Mouse (Mus musculus): Measurements from ENCODE around the gene Zfp523.
A peak's percentile ranks its signal among the peaks of the same experiment; 100 is the strongest.

The Zfp523 gene

DNA sequence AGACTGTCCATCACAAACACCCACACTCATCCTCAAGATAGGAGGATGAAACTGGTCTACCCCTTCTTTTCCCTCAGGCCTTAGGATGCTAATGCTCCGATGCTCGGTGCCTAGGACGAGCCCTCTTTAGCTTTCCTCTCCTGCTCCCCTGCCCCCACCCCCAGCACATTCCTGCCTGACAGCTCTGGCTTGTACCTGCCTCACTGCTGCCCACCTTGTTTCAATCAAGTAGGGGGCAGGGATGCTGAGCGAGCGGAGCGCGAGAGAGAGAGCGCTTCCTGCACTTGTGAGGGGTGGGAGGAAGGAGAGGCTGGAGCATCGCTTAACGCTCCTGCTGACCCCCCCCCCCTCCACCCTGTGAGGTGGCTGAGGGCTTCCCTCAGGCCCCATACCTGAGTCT is 16.6 kb upstream of the Zfp523 start:
- no peak for DNase-seq (ENCODE audit: low spot score in 2 of 2)

DNA sequence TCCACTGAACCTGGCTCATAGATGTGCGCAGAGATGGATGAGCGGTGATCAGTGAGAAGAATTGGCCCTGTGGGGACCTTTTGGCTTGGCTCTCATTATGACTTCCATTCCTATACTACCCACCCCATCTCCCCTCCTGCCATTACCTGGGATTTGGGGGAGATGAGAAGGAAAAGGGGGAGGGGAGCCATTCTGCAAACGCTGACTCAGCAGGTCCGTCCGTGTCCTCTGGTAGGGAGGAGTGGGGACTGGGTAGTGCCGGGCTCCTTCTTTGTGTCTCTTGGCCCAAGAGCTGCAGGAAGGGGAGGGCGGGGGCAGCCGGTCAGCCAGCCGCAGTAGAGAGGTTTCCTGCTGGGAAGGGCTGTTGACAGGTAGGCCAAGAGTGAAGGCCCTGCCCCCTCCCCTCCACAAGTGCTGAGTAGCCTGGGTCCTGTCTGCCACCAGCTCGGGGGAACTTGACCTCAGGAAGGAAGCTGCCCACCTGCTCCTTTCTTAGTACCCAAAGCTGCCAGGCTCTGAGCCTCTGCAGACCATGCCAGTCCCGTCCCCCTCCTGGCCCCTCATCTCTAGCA is 15.5 kb upstream of the Zfp523 start:
- no peak for DNase-seq (ENCODE audit: low spot score in 2 of 2)

DNA sequence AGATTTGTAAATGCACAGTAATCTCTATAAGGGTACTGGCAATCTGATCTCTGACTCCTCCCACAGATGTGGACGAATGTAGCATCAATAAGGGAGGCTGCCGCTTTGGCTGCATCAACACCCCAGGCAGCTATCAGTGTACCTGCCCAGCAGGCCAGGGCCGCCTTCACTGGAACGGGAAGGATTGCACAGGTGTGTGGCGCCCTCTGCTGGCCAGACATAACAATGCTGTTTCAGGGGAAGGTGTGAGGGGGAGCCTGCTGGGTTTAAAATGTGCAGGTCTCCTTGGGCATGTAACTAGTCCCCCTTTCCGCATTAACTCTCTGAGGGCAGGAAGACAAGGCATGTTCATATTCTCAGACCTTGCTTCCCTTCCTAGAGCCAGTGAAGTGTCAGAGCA is 13.3 kb upstream of the Zfp523 start:
- DNase-seq (ENCODE audit: low spot score in 2 of 2): peak; percentile 64 to 74

DNA sequence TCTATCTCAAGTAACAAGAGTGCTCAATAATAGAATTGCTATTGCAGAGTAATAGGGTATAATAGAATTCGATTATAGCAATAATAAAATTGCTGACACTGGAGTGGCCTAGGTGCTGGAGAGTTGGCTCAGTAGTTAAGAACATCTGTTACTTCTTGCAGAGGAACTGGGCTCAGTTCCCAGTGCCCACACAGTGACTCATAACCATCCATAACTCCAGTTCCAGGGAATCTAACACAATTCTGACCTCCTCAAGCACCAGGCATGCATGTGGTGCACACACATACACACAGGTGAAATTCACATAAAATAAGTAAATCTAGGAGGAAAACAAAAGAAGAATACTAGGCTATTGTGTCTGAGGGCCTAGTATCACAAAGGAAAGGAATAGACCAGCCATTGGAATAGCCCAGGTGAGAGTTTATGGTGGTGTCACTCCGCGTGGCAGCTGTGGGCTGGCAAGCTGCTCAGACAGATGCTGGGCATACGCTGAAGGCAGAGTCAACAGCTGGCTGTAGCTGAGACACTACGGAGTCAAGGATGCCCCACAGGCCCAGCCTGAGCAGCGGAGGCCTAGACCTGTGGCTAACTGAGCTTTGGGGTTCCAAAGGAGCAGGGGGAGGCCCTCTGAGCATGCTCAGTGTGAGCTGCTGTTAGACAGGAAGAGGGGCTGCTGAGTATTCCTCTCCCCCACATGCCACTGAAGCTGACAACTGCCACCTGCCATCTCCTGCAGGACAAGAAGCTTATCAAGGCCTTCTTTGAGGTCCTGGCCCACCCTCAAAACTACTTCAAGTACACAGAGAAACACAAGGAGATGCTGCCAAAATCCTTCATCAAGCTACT is 6.2 kb upstream of the Zfp523 start:
- DNase-seq (ENCODE audit: low spot score in 2 of 2): no peak

DNA sequence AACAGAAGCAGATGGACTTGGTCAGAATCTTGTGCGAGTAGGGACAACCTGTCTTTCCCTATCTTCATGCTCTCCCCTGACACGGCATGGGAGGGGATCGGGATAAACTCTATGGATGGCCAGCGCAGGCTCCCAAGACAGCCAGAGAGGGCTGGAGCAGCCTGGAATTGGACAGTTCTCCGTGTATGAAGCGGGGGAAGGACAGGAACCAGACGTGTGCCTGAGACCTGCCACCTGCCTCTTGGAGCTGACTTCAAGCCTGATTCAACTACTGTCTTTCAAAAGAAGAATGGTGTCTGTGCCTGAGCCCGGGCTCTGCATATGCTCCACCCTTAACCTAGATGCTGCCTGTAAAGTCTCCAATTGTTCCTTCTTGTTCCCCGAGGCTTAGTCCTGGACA is 4.2 kb upstream of the Zfp523 start:
- DNase-seq (ENCODE audit: low spot score in 2 of 2): no peak

DNA sequence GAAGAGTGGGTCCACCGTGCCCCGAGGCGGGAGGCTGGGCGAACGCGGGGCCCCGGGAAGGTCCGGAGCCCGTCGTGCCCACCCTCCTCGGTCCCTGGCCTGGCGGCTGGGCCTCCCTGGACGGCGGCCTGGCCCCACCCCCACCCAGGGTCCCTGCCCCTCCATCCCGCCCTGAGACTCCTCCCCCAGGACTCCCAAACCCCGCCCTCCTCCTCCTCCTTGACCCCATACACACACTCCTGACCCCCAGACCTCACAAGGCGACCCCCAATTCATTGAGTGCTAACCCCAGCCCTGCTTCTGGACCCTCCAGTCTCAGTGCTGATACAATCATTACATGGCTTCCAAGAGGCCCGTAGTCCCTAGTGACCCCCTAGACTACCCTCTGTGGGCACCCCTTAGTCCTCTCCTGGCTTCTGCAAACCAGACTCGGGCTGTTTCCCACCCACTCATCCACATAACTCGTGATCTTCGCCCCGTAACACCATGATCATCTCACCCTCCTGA is 664 bp downstream of the Zfp523 start:
- peak in 1 of 2 experiments; percentile 16 for DNase-seq (ENCODE audit: low spot score in 2 of 2)

DNA sequence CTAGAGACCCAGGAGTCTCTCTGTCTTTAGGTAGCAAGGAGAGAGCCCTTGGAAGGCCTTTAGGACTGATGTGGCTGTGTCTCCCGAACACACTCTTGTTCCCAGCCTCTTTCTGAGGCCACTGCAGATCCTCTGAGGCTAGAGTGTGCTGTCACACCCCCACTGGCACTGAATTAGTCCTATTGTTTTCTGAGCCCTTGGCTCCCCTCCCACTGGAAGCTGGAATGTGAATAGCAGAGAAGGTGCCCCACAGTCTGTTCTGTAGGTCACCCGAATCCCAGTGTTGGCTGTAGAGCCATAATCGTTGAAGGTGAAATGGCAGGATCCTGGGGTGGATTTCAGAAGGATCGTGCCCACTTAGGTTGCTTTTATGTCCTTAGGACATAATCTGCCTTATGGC is 3.4 kb downstream of the Zfp523 start:
- no peak for DNase-seq (ENCODE audit: low spot score in 2 of 2)

DNA sequence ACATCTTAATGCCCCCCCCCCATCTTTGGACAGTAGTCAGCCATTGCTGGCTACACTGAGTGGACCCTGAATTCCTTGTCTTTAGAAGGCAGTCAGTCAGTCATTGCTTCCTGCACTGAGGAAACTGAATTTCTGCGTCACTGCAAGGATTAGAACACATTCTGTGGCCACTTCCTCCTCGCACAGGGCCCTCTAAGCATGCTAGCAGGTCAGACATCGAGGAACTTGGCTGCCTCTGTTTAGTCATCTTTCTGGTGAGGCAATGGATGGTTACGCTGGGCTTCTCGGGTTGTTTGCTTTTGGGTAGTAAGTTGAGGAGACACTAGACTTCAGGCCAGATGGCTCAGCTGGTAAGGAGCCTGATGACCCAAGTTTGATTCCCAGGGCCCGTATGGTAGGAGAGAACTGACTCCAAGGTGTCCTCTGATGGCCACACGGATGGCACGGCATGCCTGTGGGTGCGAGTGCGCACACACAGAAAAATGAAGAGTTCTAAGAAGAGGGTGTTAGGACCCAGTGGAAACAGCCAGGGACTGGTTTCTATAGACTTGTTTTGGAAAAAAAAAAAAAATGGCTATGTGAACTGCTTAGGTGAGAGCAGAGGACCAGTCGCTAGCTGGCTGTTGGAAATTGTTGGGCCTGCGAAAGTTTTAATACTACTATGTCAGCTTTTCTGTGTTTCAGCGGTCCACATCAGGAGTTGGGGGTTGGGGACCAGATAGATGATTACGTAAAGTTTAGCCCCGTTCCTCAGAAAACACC is 4.0 kb downstream of the Zfp523 start:
- peak in 1 of 2 experiments; percentile 13 for DNase-seq (ENCODE audit: low spot score in 2 of 2)

DNA sequence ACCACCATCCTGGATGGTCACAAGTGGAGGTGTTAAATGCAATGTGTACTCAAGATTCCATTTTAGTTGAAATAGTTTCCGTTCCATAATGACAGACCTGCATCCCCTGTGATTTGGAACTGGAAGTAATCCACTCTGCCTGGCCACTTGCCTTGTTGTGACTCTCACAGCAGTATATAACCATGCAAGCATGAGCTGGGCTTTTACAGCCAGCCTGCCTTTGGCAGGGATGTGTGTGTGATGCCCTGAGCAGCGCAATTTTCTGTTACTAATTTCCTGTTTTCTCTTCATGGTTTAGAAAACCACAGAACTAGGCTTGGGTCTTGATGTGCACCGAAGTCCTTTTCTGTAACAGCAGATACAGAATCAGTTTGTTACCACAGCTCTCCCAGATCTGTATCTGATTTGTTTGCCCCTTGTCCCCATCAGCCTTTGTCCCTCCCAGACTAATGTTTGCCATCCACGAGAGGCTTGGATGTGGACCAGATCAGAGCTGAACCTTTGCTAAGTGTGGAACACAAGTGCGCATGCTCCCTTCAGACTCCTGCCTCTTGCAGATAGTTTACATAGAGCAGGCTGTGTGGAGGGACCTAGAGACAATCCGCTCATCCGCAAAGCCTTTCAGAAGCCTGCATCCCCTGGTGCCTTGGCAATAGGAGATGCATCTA is 8.2 kb downstream of the Zfp523 start:
- DNase-seq (ENCODE audit: low spot score in 2 of 2): no peak

DNA sequence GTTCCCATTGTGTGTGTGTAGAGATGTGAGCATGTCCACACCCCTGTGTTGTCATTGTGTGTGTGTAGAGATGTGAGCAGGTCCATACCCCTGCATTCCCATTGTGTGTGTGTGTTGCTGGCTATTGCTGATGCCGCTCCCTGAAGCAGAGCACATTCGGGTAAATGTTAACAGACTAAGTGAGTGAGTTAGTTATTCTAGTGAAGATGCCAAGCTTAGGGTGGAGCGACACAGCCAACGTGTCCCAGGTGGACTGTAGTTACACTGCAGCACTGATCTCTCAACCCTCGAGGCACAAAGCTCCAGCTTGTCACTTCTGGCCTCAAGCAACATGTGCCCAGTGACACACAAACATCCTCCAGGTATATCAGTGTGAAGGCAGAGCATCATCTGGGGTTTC is 11.4 kb downstream of the Zfp523 start:
- DNase-seq (ENCODE audit: low spot score in 2 of 2): no peak

DNA sequence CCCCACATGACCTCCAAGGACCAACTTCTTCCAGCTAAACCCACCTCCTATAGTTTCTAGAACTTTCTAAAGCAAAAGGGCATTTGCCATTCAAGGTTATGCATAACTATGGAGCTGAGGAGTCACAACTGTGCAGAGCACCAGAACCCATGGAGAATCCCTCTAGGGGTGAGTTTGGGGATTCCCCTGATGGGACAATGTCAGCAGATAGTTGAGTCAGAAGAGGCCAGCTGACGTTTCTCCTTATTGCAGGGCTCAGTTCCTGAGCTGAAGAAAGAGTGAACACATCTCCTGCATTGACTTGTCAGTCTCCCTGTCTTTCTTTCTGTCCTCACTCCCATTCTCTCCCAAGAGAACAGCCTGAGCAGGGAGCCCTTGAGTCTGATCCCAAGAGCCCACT is 15.8 kb downstream of the Zfp523 start:
- no peak for DNase-seq (ENCODE audit: low spot score in 2 of 2)

DNA sequence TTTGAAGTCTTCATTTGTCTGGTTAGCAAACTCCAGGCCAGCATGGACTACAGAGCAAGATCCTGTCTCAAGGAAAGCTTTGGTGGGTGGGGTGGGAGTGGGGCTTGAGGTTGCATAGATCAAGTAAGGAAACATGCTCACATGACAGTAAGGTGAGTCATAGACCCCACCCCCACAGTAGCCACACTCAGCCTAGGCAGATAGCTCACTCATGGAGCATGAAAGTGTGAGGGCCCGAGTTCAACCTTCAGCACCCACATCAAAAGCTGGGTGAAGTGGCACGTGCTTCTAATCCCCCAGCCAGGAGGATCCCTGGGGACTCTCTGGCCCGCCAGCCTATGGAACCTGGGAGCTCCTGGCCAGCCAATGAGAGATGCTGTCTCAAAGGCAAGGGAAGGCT is 16.6 kb downstream of the Zfp523 start:
- DNase-seq (ENCODE audit: low spot score in 2 of 2): no peak

DNA sequence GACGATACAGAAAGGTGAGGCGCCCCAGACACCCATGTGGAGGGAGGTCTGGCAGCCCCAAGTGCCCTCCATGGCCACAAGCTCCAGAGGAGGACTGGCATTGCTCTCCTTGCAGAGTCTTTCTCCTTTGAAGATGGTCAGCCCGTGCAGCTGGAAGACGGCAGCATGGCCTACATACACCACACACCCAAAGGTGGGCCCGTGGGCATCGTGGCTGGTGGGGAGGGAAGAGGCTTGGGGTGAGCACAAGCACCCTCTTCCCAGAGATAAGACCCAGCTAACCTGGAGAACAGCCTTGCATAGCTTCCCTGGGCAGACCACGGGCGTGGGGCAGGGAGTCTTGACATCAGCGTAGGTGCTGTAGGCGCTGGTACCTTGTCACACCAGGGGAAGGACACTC is 18.1 kb downstream of the Zfp523 start:
- DNase-seq (ENCODE audit: low spot score in 2 of 2): no peak

DNA sequence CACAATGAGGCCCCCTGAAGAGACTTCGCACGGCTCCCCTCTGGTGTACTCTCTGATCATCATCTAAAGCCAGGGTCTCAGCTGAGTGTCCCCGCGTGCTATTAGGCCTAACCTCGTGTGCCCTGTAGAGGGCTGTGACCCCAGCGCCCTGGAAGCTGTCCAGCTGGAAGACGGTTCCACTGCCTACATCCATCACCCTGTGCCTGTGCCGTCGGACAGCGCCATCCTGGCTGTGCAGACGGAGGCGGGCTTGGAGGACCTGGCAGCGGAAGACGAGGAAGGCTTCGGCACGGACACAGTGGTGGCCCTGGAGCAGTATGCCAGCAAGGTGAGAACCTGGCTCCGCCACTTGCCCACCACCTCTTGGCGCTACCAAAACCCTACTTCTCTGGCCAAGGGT is 20.7 kb downstream of the Zfp523 start:
- no peak for DNase-seq (ENCODE audit: low spot score in 2 of 2)

DNA sequence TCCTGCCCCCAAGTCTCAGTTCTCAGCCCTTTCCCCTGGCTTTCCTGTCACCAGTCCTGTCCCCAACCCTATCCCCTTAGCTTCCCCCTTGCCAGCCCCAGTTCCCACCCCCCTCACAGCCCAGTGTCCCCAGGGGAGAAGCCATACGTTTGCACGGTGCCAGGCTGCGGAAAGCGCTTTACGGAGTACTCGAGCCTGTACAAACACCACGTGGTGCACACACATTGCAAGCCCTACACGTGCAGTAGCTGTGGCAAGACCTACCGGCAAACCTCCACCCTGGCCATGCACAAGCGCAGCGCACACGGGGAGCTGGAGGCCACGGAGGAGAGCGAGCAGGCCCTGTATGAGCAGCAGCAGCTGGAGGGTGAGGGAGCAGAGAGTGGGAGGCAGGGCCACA is 25.1 kb downstream of the Zfp523 start:
- no peak for DNase-seq (ENCODE audit: low spot score in 2 of 2)

DNA sequence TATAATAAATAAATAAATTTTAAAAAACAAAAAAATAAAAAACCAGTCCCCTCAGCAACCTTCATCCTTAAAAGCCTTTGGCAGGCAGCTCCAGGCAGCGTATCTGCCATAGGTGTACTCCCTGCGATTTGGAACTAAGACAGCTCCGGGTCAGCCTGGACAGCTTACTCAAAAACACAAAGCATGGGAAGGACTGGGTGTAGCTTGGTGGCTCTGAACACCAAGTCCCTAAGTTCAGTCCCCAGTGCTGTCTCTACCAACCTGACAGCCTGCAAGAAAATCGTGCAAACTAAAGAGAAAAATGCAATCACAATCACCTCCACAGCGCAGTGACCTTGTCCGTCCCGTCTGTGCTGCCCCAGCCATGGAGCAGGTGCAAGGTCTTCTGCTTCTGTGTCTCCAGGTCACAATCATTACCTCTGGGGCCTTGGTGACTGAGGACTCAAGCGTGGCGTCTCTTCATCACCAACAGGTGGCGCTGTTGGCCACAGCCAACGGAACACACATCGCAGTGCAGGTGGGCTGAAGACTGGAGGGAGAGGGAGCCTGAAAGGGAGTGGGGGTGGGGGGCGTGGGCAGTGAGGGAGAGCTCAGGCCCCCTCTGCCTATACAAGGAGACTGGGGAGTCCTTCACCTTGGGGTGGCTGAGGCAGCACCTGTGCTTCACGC is 27.3 kb downstream of the Zfp523 start:
- DNase-seq (ENCODE audit: low spot score in 2 of 2): peak in 1 of 2 experiments; percentile 26

DNA sequence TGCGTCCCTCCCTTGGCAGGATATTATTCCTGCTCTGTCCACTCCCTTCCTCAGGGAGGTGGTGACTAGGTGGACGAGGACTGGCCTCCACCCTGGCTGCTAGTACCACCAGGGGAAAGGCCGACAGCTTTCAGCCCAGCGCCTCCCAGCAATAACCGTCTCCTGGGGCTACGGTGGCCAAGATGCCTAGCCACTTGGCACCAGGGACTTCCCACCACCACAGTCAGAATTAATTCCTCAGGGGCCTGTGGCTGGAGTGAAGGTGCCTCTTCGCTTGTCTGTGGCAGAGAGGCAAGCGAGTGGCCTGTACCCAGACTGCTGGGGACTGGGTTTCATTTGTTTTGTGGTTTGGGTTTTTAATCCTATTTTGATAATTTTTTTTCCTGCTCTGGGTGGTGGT is 28.5 kb downstream of the Zfp523 start:
- DNase-seq (ENCODE audit: low spot score in 2 of 2): no peak

DNA sequence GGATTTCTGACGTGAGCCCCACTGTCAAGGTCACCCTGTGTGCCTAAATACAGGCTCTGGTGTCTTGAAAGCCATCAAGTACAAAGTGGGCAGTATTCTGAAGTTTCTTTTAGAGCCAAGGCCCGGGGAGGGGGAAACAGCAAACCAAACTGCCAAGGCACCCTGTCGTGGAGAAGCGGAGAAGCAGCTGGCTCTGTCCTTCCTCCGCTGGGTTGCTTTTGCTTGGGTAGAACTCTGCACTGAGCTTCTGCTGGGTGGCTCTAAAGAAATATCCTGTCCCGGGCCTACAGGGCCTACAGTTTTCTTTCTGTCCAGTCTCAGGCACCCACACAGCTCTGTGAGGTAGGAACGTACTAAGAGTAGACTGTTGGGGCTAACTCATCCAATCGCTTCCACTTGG is 30.2 kb downstream of the Zfp523 start:
- no peak for DNase-seq (ENCODE audit: low spot score in 2 of 2)

DNA sequence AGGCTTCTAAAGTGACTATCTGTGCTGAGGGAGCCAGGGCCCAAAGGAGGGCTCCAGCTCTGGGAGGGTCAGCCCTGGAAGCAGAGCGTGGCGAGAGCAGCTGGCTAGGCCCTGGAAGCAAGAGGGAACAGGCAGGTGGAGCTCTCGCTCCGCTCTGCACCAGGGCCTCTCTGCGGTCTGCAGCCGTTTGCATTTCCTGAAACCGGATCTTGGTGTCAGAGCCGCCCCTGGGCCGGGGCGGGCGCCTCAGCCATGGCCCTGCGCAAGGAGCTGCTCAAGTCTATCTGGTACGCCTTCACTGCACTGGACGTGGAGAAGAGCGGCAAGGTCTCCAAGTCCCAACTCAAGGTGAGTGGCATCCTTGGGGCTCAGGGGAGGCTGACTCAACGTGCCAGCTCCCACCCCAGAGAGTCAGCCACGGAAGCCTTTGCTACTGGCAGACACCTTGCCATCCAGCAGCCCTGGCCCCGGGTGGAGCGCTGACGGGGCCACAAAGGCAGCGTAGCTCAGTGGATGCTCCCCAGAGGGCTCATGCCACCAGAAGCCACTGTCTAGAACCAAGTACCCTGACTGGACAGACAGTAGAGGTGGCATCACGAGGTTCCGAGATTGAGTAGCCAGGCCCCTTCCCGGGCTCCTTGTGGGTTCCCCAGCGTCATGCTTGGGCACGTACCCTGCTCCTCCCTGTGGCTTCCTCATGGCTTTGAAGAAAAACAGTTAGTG is 30.8 kb downstream of the Zfp523 start, which contains the start of gene Def6:
Gene Def6, plus strand, starts transcription at position 188 of the 723 bp plus-strand sequence.
- DNase-seq (ENCODE audit: low spot score in 2 of 2): peak; percentile 80 to 83

DNA sequence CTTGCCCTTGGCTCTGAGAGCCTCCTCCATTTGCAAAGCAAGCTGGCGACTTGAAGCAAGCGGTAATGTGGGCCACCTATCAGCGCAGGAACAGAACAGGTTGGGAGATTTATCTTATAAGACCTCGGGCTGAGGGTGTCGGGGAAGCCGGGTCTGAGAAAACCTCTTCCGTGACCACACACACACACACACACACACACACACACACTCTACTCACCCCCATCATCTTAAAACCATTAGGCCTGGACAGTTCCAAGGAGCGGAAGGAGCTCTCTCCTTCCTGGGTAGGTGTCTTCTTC is 31.3 kb downstream of the Zfp523 start:
- DNase-seq (ENCODE audit: low spot score in 2 of 2): no peak
